Mouse (Mus musculus) thymus, adult 2 months (tissue): ENCODE measurements around the gene Apoa5. TPM values are rescaled to one million over a fixed set of nuclear protein-coding genes. Genes with fewer than 3 reads are reported as not detected.

Experiments used
- DNase-seq: peaks from one replicate; pipeline ENCODE4 v3.0.0; 2021
- H3K27ac ChIP-seq: fragments of 200-500 bp; 2 replicates; pipeline ENCODE4 v1.5.1; 2012; ENCODE audit warnings: low read length, control low read depth; ENCODE audit not compliant: control insufficient read depth, insufficient read depth
- H3K27me3 ChIP-seq: fragments of 200-500 bp; 2 replicates; pipeline ENCODE4 v1.6.1; 2012; ENCODE audit warnings: mild to moderate bottlenecking, low read length, moderate library complexity, mixed read lengths; ENCODE audit not compliant: control insufficient read depth, insufficient read depth
- H3K36me3 ChIP-seq: fragments of 200-500 bp; 2 replicates; pipeline ENCODE4 v1.6.1; 2012; ENCODE audit warnings: mild to moderate bottlenecking, low read length, moderate library complexity; ENCODE audit not compliant: control insufficient read depth, insufficient read depth
- H3K4me1 ChIP-seq: fragments of 200-500 bp; replicated peaks from 2 replicates; pipeline ENCODE4 v1.6.1; 2012; ENCODE audit warnings: low read length; ENCODE audit not compliant: control insufficient read depth, insufficient read depth
- H3K4me3 ChIP-seq: fragments of 200-500 bp; 2 replicates; pipeline ENCODE4 v1.5.1; 2012; ENCODE audit warnings: mild to moderate bottlenecking, low read length, control low read depth, moderate library complexity; ENCODE audit not compliant: control insufficient read depth, insufficient read depth
- CTCF ChIP-seq: fragments of 200-500 bp; IDR thresholded peaks from 2 replicates; pipeline ENCODE4 v1.5.1; 2012; ENCODE audit warnings: mild to moderate bottlenecking, control low read depth, low read length, moderate library complexity, borderline replicate concordance; ENCODE audit not compliant: control insufficient read depth, poor library complexity, insufficient read depth; ENCODE audit errors: extremely low read depth
- POLR2A ChIP-seq: fragments of 200-500 bp; IDR thresholded peaks from 2 replicates; pipeline ENCODE4 v1.6.1; 2012; ENCODE audit warnings: mild to moderate bottlenecking, low read length, control low read depth, moderate library complexity; ENCODE audit not compliant: control insufficient read depth, poor library complexity, insufficient read depth; ENCODE audit errors: extremely low read depth
- WGBS: fragments of 180-500 bp; shearing (Covaris S2); methylation state at CpG from one replicate; pipeline ENCODE4 v1.1.7; 2018; 5-methylcytosine and 5-hydroxymethylcytosine counted together
- polyA plus RNA-seq: library from polyadenylated mRNA; depleted of rRNA; stranded (reverse); fragments of >200 nt; gene quantifications from 2 replicates; pipeline ENCODE4 v1.2.3, GENCODE M21; 2012; rRNA removed

Apoa5 gene
- polyA plus RNA-seq = 0.09 and 3.4 TPM in 2 replicates

DNA sequence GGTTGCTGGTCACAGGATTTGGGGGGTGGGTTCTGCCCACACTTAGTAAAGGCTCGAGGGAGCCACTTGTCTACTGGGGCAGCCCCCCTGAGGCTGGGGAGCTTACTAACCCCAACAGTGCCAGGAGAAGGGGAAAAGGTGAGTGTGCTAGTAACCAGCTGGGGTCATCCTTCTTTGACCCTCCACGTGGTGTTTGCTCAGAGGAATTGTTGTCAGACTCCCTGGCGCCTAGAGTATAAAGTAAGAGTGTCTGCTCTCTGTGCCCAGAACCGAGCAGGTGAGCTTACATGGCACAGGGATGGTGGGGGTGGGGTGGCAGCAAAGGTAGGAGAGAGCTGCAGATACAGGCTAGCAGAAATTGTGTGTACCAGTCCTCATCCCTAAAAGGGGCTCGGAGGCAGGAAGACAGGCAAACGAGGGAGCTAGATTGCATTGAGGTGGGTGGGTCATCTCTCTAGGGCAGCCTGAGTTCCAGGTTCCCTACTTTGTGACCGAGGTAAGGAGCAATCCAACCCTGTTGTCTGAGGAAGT is at the start of gene Apoa5:
Gene Apoa5 (plus strand): TSS at position 291 of the 531 bp plus-strand sequence.
- no peak within 1 kb of the TSS for H3K27ac ChIP-seq
- no peaks in the 10 kb centered on the region; the same call in 1 of the 2 replicates for H3K27me3 ChIP-seq
- WGBS = 66% methylated on average over 7 of the region's 7 CpGs

DNA sequence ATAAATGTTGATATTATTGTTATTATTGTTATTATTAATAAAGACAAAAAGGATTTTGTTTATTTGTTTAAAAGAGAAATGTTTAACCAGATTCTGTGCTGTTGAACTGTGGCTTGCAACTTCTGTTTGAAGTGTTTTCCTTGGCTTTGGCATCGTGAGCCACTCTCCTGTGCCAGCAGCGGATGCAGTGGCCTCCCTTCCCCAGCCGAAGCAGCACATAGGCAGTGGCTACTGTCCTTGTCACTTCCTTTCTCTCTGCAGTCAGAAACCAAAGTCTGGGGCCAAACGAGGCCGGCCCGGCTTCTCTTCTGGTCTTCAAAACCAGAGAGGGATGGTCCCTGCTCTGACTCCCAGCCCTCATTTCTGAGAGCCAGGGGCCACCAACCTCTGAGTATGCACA is 45.3 kb upstream of the Apoa5 start:
- TF ChIP-seq CTCF (no peak), POLR2A (no peak)
- no peak overlapping the region for H3K4me3 ChIP-seq
- DNase-seq = no peak
- peaks cover 3% of the 10 kb centered on the region for H3K36me3 ChIP-seq
- no peaks in the 10 kb centered on the region for H3K4me1 ChIP-seq
- no peaks in the 10 kb centered on the region for H3K27me3 ChIP-seq
- no peak overlapping the region for H3K27ac ChIP-seq
- 91% methylated on average over 6 of the region's 6 CpGs for WGBS

More for the DNA sequence above, at the start of gene Apoa5:
- no peaks in the 10 kb centered on the region for H3K36me3 ChIP-seq
- H3K4me3 ChIP-seq = no peak within 1 kb of the TSS
- DNase-seq = no peak
- peaks cover 3% of the 10 kb centered on the region for H3K4me1 ChIP-seq
- TF ChIP-seq POLR2A = no peak
- no peak for TF ChIP-seq CTCF

DNA sequence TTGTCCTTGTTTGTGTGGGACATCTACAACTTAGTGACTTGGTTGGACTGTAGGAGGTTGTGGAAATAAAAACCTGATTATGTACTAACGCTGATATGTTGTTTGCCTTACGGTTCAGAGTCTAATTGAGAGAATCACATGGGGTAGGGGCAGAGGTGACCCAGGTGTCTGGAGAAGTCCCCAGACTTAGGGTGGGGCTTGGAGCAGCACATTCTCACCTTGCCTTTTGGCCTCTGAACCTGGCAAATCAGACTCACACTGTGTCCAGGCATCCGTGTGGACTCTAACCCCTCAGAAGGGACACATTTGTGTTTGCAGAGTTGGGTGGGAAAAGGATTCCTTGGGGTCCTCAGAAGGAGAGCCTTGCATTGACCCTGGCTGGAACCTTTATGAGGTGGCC is 44.3 kb upstream of the Apoa5 start:
- 97% methylated on average over 3 of the region's 3 CpGs for WGBS

DNA sequence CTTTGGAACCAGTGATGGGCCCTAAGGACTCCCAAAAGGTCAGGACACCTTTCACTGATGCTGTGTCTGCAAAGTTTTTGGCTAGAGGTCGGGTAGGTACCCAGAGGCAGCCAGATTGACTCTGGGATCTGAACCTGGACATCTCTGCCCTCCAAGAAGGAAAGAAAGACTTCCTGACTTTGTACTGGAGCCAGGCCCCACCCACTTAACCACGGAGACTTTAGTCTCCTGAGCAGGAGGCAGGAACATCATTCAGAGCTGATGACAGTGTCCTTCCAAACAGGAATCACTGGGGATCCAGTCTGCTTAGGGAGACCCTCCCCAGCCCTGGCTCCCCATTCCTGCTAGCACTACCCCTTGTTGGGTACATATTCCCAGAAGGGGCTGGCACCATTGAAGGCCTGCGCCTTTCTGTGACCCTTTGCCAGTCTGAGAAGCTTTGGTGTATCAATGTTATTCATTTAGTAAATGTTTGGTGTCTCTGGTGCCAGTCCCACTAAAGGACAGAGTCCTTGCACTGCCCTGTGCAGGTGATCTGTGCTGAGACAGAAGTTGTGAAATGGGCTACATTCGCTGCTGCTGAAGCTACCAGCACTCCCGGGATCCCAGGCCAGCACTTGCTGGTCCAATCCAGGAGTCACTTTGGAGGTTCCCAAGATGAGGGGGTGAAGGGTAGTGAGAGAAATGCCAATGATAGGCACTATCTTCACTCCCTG is 43.3 kb upstream of the Apoa5 start:
- 74% methylated on average over 5 of the region's 5 CpGs for WGBS
- H3K4me1 ChIP-seq = peaks cover 2% of the 10 kb centered on the region
- peaks cover 3% of the 10 kb centered on the region for H3K36me3 ChIP-seq
- no peaks in the 10 kb centered on the region for H3K27me3 ChIP-seq
- no peak for DNase-seq
- no peak for TF ChIP-seq POLR2A
- no peak for TF ChIP-seq CTCF
- no peak overlapping the region for H3K4me3 ChIP-seq
- no peak overlapping the region for H3K27ac ChIP-seq

More for the DNA sequence above, 44.3 kb upstream of the Apoa5 start:
- no peaks in the 10 kb centered on the region for H3K27me3 ChIP-seq
- H3K36me3 ChIP-seq = peaks cover 3% of the 10 kb centered on the region
- no peak for DNase-seq
- no peak overlapping the region for H3K27ac ChIP-seq
- no peak overlapping the region for H3K4me3 ChIP-seq
- no peaks in the 10 kb centered on the region for H3K4me1 ChIP-seq
- no peak for TF ChIP-seq POLR2A
- TF ChIP-seq CTCF = no peak

DNA sequence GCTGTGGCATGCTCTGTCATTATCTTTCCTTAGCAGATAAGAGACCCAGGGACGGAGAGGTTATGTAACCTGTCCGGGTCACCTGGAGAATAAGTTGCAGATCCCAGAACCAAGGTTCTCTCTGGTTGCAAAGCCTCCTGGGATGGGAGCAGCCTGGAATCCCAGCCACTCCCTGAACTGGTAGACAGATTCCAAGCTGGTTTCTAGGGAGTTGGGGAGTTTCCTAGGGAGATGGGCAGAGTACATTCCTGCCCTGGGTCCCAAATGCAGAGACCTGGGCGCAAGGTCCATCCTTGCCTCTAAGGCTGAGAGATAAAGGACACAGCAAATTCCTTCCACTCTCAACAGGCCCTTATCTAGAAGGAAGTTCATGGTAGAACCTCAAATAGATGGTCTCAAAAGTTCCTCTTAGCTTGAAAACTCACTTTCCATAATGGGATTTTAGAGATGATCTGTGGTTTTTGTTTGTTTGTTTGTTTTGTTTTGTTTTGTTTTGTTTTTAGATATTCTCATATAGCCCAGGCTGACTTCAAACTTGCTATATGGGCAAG is 41.3 kb upstream of the Apoa5 start:
- WGBS = 92% methylated on average over 3 of the region's 3 CpGs
- Histone ChIP-seq H3K36me3 (no peaks in the 10 kb centered on the region), H3K4me3 (no peak overlapping the region), H3K27me3 (no peaks in the 10 kb centered on the region), H3K4me1 (peaks cover 5% of the 10 kb centered on the region), H3K27ac (no peak overlapping the region)
- TF ChIP-seq CTCF (no peak), POLR2A (no peak)
- no peak for DNase-seq

DNA sequence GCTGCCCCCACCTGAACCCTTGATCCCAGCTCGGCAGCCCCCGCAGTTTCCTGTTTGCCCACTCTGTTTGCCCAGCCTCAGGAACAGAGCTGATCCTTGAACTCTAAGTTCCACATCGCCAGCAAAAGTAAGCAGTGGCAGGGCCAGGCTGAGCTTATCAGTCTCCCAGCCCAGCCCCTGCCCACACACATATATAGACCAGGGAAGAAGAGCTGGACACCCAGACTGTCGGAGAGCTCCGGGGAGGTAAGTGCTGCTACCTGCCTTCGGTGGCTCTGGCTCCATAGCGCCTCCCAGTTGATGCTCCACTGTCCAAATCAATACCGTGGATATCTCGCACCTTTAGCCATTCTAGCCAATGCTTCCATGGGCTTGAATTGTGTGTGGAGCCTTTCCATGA is 39.9 kb upstream of the Apoa5 start, which contains the start of gene Apoa1:
Gene Apoa1 (plus strand): TSS at position 90 of the 400 bp plus-strand sequence.
- Histone ChIP-seq H3K36me3 (no peaks in the 10 kb centered on the region), H3K4me3 (no peak within 1 kb of the TSS), H3K4me1 (peaks cover 5% of the 10 kb centered on the region), H3K27ac (no peak within 1 kb of the TSS), H3K27me3 (no peaks in the 10 kb centered on the region)
- TF ChIP-seq POLR2A = no peak
- no peak for TF ChIP-seq CTCF
- WGBS = 75% methylated on average over 9 of the region's 9 CpGs
- no peak for DNase-seq
